Mouse (Mus musculus): ENCODE results near the gene Kansl1. TPM values are rescaled to one million over a fixed set of nuclear protein-coding genes. Genes with fewer than 3 reads are reported as not detected.

The Kansl1 gene
- polyA plus RNA-seq, 1 experiment: 15.6 TPM

GRCm38 (mm10) chr11:104295656-104296055 is 173.0 kb downstream of the Kansl1 start:
- H3K36me3 ChIP-seq (ENCODE audit: control insufficient read depth, insufficient read depth): no peaks in the 10 kb centered on the region
- H3K79me2 ChIP-seq (ENCODE audit: control insufficient read depth, insufficient read depth): no peaks in the 10 kb centered on the region
- H3K4me2 ChIP-seq (ENCODE audit: low read depth): peak overlapping the region; percentile 36
- TF ChIP-seq TCF12 (IDR thresholded peaks at IDR 0.05; ENCODE audit: insufficient read depth, poor library complexity, severe bottlenecking): no peak
- TF ChIP-seq SRF (IDR thresholded peaks at IDR 0.05; ENCODE audit: control insufficient read depth, insufficient read length, low read depth): no peak
- peak in 1 of 3 experiments; percentile 17 for TF ChIP-seq MYOD1 (IDR thresholded peaks at IDR 0.05; ENCODE audit: control insufficient read depth in 1 of 3, insufficient read length in 2 of 3, low read depth in 2 of 3)
- TF ChIP-seq MAX (IDR thresholded peaks at IDR 0.05; ENCODE audit: low read depth): no peak
- TF ChIP-seq E2F4 (IDR thresholded peaks at IDR 0.05; ENCODE audit: insufficient read depth): no peak
- TF ChIP-seq REST (IDR thresholded peaks at IDR 0.05; ENCODE audit: insufficient read depth, insufficient read length): no peak
- no peak overlapping the region for H3K4me3 ChIP-seq
- H3ac ChIP-seq (ENCODE audit: control insufficient read depth, insufficient read length): no peak overlapping the region
- no peaks in the 10 kb centered on the region for H3K27me3 ChIP-seq (ENCODE audit: control insufficient read depth, insufficient read depth, insufficient read length)

GRCm38 (mm10) chr11:104295145-104295544 is 173.5 kb downstream of the Kansl1 start:
- H3K79me2 ChIP-seq (ENCODE audit: control insufficient read depth, insufficient read depth): no peaks in the 10 kb centered on the region
- no peak overlapping the region for H3K4me3 ChIP-seq
- no peak overlapping the region for H3K4me2 ChIP-seq (ENCODE audit: low read depth)
- TF ChIP-seq TCF3 (IDR thresholded peaks at IDR 0.05; ENCODE audit: insufficient read length, low read depth) (no peak), POLR2AphosphoS2 (IDR thresholded peaks at IDR 0.05; ENCODE audit: insufficient read length, low read depth) (no peak), MYOG (IDR thresholded peaks at IDR 0.05; ENCODE audit: control insufficient read depth in 1 of 3, insufficient read depth in 1 of 3, insufficient read length in 2 of 3, low read depth in 2 of 3) (no peak)
- no peaks in the 10 kb centered on the region for H3K27me3 ChIP-seq (ENCODE audit: control insufficient read depth, insufficient read depth, insufficient read length)
- H3K36me3 ChIP-seq (ENCODE audit: control insufficient read depth, insufficient read depth): no peaks in the 10 kb centered on the region
- no peak overlapping the region for H3ac ChIP-seq (ENCODE audit: control insufficient read depth, insufficient read length)

GRCm38 (mm10) chr11:104293241-104293640 is 175.4 kb downstream of the Kansl1 start:
- Histone ChIP-seq H3K4me3 (no peak overlapping the region), H3K27me3 (ENCODE audit: control insufficient read depth, insufficient read depth, insufficient read length) (no peaks in the 10 kb centered on the region), H3K79me2 (ENCODE audit: control insufficient read depth, insufficient read depth) (no peaks in the 10 kb centered on the region), H3ac (ENCODE audit: control insufficient read depth, insufficient read length) (no peak overlapping the region), H3K4me2 (ENCODE audit: low read depth) (no peak overlapping the region), H3K36me3 (ENCODE audit: control insufficient read depth, insufficient read depth) (no peaks in the 10 kb centered on the region)
- TF ChIP-seq POLR2A (IDR thresholded peaks at IDR 0.05; ENCODE audit: insufficient read length, low read depth): no peak
- no peak for TF ChIP-seq TCF12 (IDR thresholded peaks at IDR 0.05; ENCODE audit: insufficient read depth, poor library complexity, severe bottlenecking)
- no peak for TF ChIP-seq E2F4 (IDR thresholded peaks at IDR 0.05; ENCODE audit: insufficient read depth)
- no peak for TF ChIP-seq MYOG (IDR thresholded peaks at IDR 0.05; ENCODE audit: control insufficient read depth in 1 of 3, insufficient read depth in 1 of 3, insufficient read length in 2 of 3, low read depth in 2 of 3)
- no peak for TF ChIP-seq SRF (IDR thresholded peaks at IDR 0.05; ENCODE audit: control insufficient read depth, insufficient read length, low read depth)
- TF ChIP-seq MAX (IDR thresholded peaks at IDR 0.05; ENCODE audit: low read depth): no peak
- TF ChIP-seq MYOD1 (IDR thresholded peaks at IDR 0.05; ENCODE audit: control insufficient read depth in 1 of 3, insufficient read length in 2 of 3, low read depth in 2 of 3): no peak
- no peak for TF ChIP-seq CEBPB (IDR thresholded peaks at IDR 0.05; ENCODE audit: insufficient read depth, poor library complexity, severe bottlenecking)
- TF ChIP-seq POLR2AphosphoS2 (IDR thresholded peaks at IDR 0.05; ENCODE audit: insufficient read length, low read depth): no peak
- TF ChIP-seq REST (IDR thresholded peaks at IDR 0.05; ENCODE audit: insufficient read depth, insufficient read length): no peak

GRCm38 (mm10) chr11:104292443-104293220 is 176.0 kb downstream of the Kansl1 start:
- Histone ChIP-seq H3K4me3 (no peak overlapping the region), H3K27me3 (ENCODE audit: control insufficient read depth, insufficient read depth, insufficient read length) (no peaks in the 10 kb centered on the region), H3K79me2 (ENCODE audit: control insufficient read depth, insufficient read depth) (no peaks in the 10 kb centered on the region), H3K4me2 (ENCODE audit: low read depth) (no peak overlapping the region), H3ac (ENCODE audit: control insufficient read depth, insufficient read length) (no peak overlapping the region), H3K36me3 (ENCODE audit: control insufficient read depth, insufficient read depth) (no peaks in the 10 kb centered on the region)
- TF ChIP-seq MYOD1 (IDR thresholded peaks at IDR 0.05; ENCODE audit: control insufficient read depth in 1 of 3, insufficient read length in 2 of 3, low read depth in 2 of 3): no peak
- TF ChIP-seq USF1 (IDR thresholded peaks at IDR 0.05; ENCODE audit: low read depth): no peak
- no peak for TF ChIP-seq CEBPB (IDR thresholded peaks at IDR 0.05; ENCODE audit: insufficient read depth, poor library complexity, severe bottlenecking)

- no peak overlapping the region for H3K4me3 ChIP-seq
- H3K36me3 ChIP-seq (ENCODE audit: control insufficient read depth, insufficient read depth): no peaks in the 10 kb centered on the region
- no peaks in the 10 kb centered on the region for H3K27me3 ChIP-seq (ENCODE audit: control insufficient read depth, insufficient read depth, insufficient read length)
- no peak overlapping the region for H3ac ChIP-seq (ENCODE audit: control insufficient read depth, insufficient read length)
- H3K79me2 ChIP-seq (ENCODE audit: control insufficient read depth, insufficient read depth): no peaks in the 10 kb centered on the region
- TF ChIP-seq CEBPB (IDR thresholded peaks at IDR 0.05; ENCODE audit: insufficient read depth, poor library complexity, severe bottlenecking): 0 out of 2 replicates have a peak, but pooled peaks have one; percentile 59
- peak in 1 of 3 experiments; percentile 8 for TF ChIP-seq MYOG (IDR thresholded peaks at IDR 0.05; ENCODE audit: control insufficient read depth in 1 of 3, insufficient read depth in 1 of 3, insufficient read length in 2 of 3, low read depth in 2 of 3)
- no peak for TF ChIP-seq TCF3 (IDR thresholded peaks at IDR 0.05; ENCODE audit: insufficient read length, low read depth)
- no peak for TF ChIP-seq TCF12 (IDR thresholded peaks at IDR 0.05; ENCODE audit: insufficient read depth, poor library complexity, severe bottlenecking)
- no peak for TF ChIP-seq POLR2AphosphoS2 (IDR thresholded peaks at IDR 0.05; ENCODE audit: insufficient read length, low read depth)
- peak overlapping the region; percentile 43 for H3K4me2 ChIP-seq (ENCODE audit: low read depth)
Observed at GRCm38 (mm10) chr11:104289199-104290031, 179.2 kb downstream of the Kansl1 start.
